Mouse (Mus musculus) liver, embryonic 18 days (tissue): ENCODE results near the gene Ffar3. TPM values are rescaled to one million over a fixed set of nuclear protein-coding genes. Genes with fewer than 3 reads are reported as not detected.

Experiments used
- polyA plus RNA-seq: library from polyadenylated mRNA; depleted of rRNA; stranded (reverse); fragments of >200 nt; gene quantifications from 2 replicates; pipeline ENCODE4 v1.2.3, GENCODE M21; 2012; rRNA removed

Ffar3 gene
- polyA plus RNA-seq, result not detected in 2 replicates

GRCm38 (mm10) chr7:30856078-30856477, at the start of gene Ffar3:
Ffar3 (minus strand) TSS chr7:30856178.

GRCm38 (mm10) chr7:30880176-30880575, 24.2 kb upstream of the Ffar3 start, which contains the start of gene Cd22:
Cd22 (minus strand) TSS chr7:30880342.

GRCm38 (mm10) chr7:30861464-30861863, 5.5 kb upstream of the Ffar3 start, which contains the start of gene Ffar1:
Ffar1 (minus strand) TSS chr7:30861564.

GRCm38 (mm10) chr7:30823675-30824074, 32.3 kb downstream of the Ffar3 start, which contains the start of gene Ffar2:
Ffar2 (minus strand) TSS chr7:30823775.

Other genes starting within 250 kb of the Ffar3 start
- 0.23 and 0.35 TPM in 2 replicates for gene Upk1a, start 243.3 kb downstream of the Ffar3 start, polyA plus RNA-seq
- 514 and 548 TPM in 2 replicates for gene Cox6b1, start 230.0 kb downstream of the Ffar3 start, polyA plus RNA-seq
- gene Etv2, start 220.3 kb downstream of the Ffar3 start, polyA plus RNA-seq, result not detected in 2 replicates
- 21.2 and 21.7 TPM in 2 replicates for gene Rbm42, start 205.9 kb downstream of the Ffar3 start, polyA plus RNA-seq
- 13.8 and 14.4 TPM in 2 replicates for gene Haus5, start 191.2 kb downstream of the Ffar3 start, polyA plus RNA-seq
- gene Pmis2, start 184.6 kb downstream of the Ffar3 start, polyA plus RNA-seq, result not detected in 2 replicates
- gene 2200002J24Rik, start 157.3 kb downstream of the Ffar3 start, polyA plus RNA-seq, result 0.24 and 0.43 TPM in 2 replicates
- 2.5 and 3.2 TPM in 2 replicates for gene Atp4a, start 144.0 kb downstream of the Ffar3 start, polyA plus RNA-seq
- 82.8 and 85.1 TPM in 2 replicates for gene Tmem147, start 126.6 kb downstream of the Ffar3 start, polyA plus RNA-seq
- 0.06 TPM in 1 of 2 replicates, not detected in the other for gene Gapdhs, start 112.5 kb downstream of the Ffar3 start, polyA plus RNA-seq
- gene Sbsn, start 104.7 kb downstream of the Ffar3 start, polyA plus RNA-seq, result 0.99 and 1.0 TPM in 2 replicates
- gene Dmkn, start 92.4 kb downstream of the Ffar3 start, polyA plus RNA-seq, result 1.4 and 1.5 TPM in 2 replicates
- gene Krtdap, start 68.3 kb downstream of the Ffar3 start, polyA plus RNA-seq, result 0.16 and 1.4 TPM in 2 replicates
- gene Ffar2, start 32.4 kb downstream of the Ffar3 start, polyA plus RNA-seq, result 1.4 and 1.7 TPM in 2 replicates
- gene Ffar1, start 5.4 kb upstream of the Ffar3 start, polyA plus RNA-seq, result 0.06 and 0.07 TPM in 2 replicates
- gene Cd22, start 24.2 kb upstream of the Ffar3 start, polyA plus RNA-seq, result 3.4 and 4.7 TPM in 2 replicates
- gene Mag, start 58.7 kb upstream of the Ffar3 start, polyA plus RNA-seq, result 0.32 and 0.35 TPM in 2 replicates
- not detected in 2 replicates for gene Hamp2, start 68.5 kb upstream of the Ffar3 start, polyA plus RNA-seq
- 30.9 and 57.5 TPM in 2 replicates for gene Hamp, start 87.9 kb upstream of the Ffar3 start, polyA plus RNA-seq
- gene Usf2, start 100.6 kb upstream of the Ffar3 start, polyA plus RNA-seq, result 47.1 and 50.1 TPM in 2 replicates
- 31.7 and 32.1 TPM in 2 replicates for gene Lsr, start 117.3 kb upstream of the Ffar3 start, polyA plus RNA-seq
- 4.2 and 4.8 TPM in 2 replicates for gene Fam187b, start 117.6 kb upstream of the Ffar3 start, polyA plus RNA-seq
- gene Fxyd5, start 186.3 kb upstream of the Ffar3 start, polyA plus RNA-seq, result 21.8 and 22.9 TPM in 2 replicates
- gene Fxyd7, start 195.3 kb upstream of the Ffar3 start, polyA plus RNA-seq, result 0.53 and 0.70 TPM in 2 replicates
- gene Fxyd1, start 201.0 kb upstream of the Ffar3 start, polyA plus RNA-seq, result 186 and 200 TPM in 2 replicates
- gene Lgi4, start 203.2 kb upstream of the Ffar3 start, polyA plus RNA-seq, result 0.21 and 0.23 TPM in 2 replicates
- 0.85 and 1.2 TPM in 2 replicates for gene Fxyd3, start 220.5 kb upstream of the Ffar3 start, polyA plus RNA-seq